Mouse (Mus musculus) heart, adult 10 weeks (tissue): Measurements from ENCODE around the gene Rorc. TPM values are rescaled to one million over a fixed set of nuclear protein-coding genes. Genes with fewer than 3 reads are reported as not detected.

Source experiments
- polyA plus RNA-seq: library from polyadenylated mRNA; stranded (reverse); fragments of 350-450 nt; fragmentation: Illumina TruSeq; extraction: RNeasy Lipid Tissue Mini Kit (QIAGEN cat#74804); gene quantifications from one replicate; pipeline ENCODE4 v1.2.3, GENCODE M21; 2014; ENCODE audit warnings: low read depth, low replicate concordance

Gene Rorc
- 56.8 TPM for polyA plus RNA-seq

GRCm38 (mm10) chr3:94372641-94373040 lies at the start of gene Rorc:
Rorc (plus strand) TSS chr3:94372794.

GRCm38 (mm10) chr3:94341959-94342422 lies 30.6 kb upstream of the Rorc start, which contains the start of gene Them5:
Them5 (plus strand) TSS chr3:94342099.

GRCm38 (mm10) chr3:94362138-94362537 lies 10.5 kb upstream of the Rorc start, which contains the start of gene C2cd4d:
C2cd4d (plus strand) TSS chr3:94362438.

GRCm38 (mm10) chr3:94398217-94398616 lies 25.6 kb downstream of the Rorc start, which contains the start of gene Lingo4:
Lingo4 (plus strand) TSS chr3:94398517.

GRCm38 (mm10) chr3:94413031-94413679 lies 40.6 kb downstream of the Rorc start, which contains the start of gene Tdrkh:
Tdrkh (plus strand) TSS chr3:94413273.

GRCm38 (mm10) chr3:94442951-94443596 lies 70.5 kb downstream of the Rorc start, which contains the start of gene Mrpl9:
Mrpl9 (plus strand) TSS chr3:94443318.

GRCm38 (mm10) chr3:94443597-94443964 lies 71.0 kb downstream of the Rorc start, which contains the start of gene Oaz3:
Oaz3 (minus strand) TSS chr3:94443915.

Other genes with a start within 250 kb of the Rorc start
- gene Gm10696, start 194.6 kb upstream of the Rorc start, polyA plus RNA-seq = not detected
- not detected for gene Gm5286, start 176.1 kb upstream of the Rorc start, polyA plus RNA-seq
- gene Gm4778, start 108.8 kb upstream of the Rorc start, polyA plus RNA-seq = not detected
- gene Them4, start 62.7 kb upstream of the Rorc start, polyA plus RNA-seq = 18.3 TPM
- gene Them5, start 30.7 kb upstream of the Rorc start, polyA plus RNA-seq = not detected
- gene C2cd4d, start 10.4 kb upstream of the Rorc start, polyA plus RNA-seq = not detected
- gene Lingo4, start 25.7 kb downstream of the Rorc start, polyA plus RNA-seq = not detected
- 7.4 TPM for gene Tdrkh, start 40.5 kb downstream of the Rorc start, polyA plus RNA-seq
- gene Mrpl9, start 70.5 kb downstream of the Rorc start, polyA plus RNA-seq = 93.0 TPM
- gene Oaz3, start 71.1 kb downstream of the Rorc start, polyA plus RNA-seq = not detected
- gene Celf3, start 105.5 kb downstream of the Rorc start, polyA plus RNA-seq = not detected
- gene Riiad1, start 107.5 kb downstream of the Rorc start, polyA plus RNA-seq = 2.4 TPM
- 20.0 TPM for gene Snx27, start 209.9 kb downstream of the Rorc start, polyA plus RNA-seq